13 mouse cellular contexts compared by ENCODE assay signal in the genomic region with DNA sequence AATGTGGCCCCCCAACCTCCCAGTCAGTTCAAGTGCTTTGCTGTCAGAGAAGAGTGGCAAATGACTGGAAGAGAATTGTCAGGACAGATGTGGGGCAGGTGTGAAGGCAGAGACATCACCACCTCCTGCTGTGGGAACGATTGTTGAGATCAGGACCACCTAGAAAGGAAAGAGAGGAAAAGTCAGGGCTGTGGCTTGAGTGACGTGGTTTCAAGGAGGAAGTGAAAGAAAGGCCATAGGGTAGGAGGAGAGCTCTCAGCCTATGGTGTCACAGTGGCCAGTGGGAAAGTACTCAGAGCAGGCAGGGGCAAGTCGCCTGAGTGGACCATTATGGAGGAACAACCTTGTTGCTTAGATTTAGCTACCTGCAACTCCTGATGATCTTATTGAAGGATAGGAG.
"Had no signal": no experiment of that assay in that cellular context is flagged by ENCODE, and none has a peak within 500 bp of the region (broad histone marks: within the 10 kb centered on the region; RNA-seq: fewer than 3 reads in every experiment).

No protein-coding gene starts in this region.

- H3K27ac ChIP-seq: layer of hippocampus, adult 2 months; limb, embryonic 13.5 days; liver, embryonic 14.5 days; midbrain, embryonic 12.5 days; stomach, postnatal 0 days had no signal

- H3K9ac ChIP-seq: limb, embryonic 13.5 days; liver, embryonic 14.5 days; midbrain, embryonic 12.5 days had no signal

- H3K4me2 ChIP-seq: limb, embryonic 13.5 days; midbrain, embryonic 12.5 days had no signal

- H3K36me3 ChIP-seq: limb, embryonic 13.5 days; midbrain, embryonic 12.5 days had no signal

- ATAC-seq: midbrain, embryonic 16.5 days had no signal

- DNase-seq: kidney, adult 18-20 months; kidney, postnatal 10 days; kidney, postnatal 4 days; left cerebral cortex, postnatal 4 days; lung, postnatal 4 days; right cerebral cortex, postnatal 4 days; thymus, postnatal 4 days had no signal

- H3K27me3 ChIP-seq: limb, embryonic 13.5 days; midbrain, embryonic 12.5 days had no signal

- H3K4me3 ChIP-seq: layer of hippocampus, adult 2 months; limb, embryonic 13.5 days; midbrain, embryonic 12.5 days had no signal

- H3K4me1 ChIP-seq: limb, embryonic 13.5 days; midbrain, embryonic 12.5 days had no signal

- H3K9me3 ChIP-seq: limb, embryonic 13.5 days; midbrain, embryonic 12.5 days had no signal
